Mouse (Mus musculus) E14TG2a.4 (cell line): ENCODE data around the gene Foxc1.

Experiments used
- CTCF ChIP-seq: conservative IDR thresholded peaks from 2 replicates; pipeline ENCODE4 v1.5.1; 2014; ENCODE audit warnings: low read length
- NANOG ChIP-seq: IDR thresholded peaks from 2 replicates; pipeline ENCODE4 v1.6.1; 2014; ENCODE audit warnings: borderline replicate concordance, low read length, mixed read lengths
- POU5F1 ChIP-seq: IDR thresholded peaks from 2 replicates; pipeline ENCODE4 v1.6.1; 2014; ENCODE audit warnings: low read length, borderline replicate concordance

- no peak for TF ChIP-seq CTCF
- TF ChIP-seq NANOG, result no peak
- TF ChIP-seq POU5F1, result no peak
Observed at GRCm38 (mm10) chr13:31793163-31793562, 13.3 kb upstream of the Foxc1 start.
